Mouse (Mus musculus) mesoderm, embryonic 11.5 days (tissue): Measurements from ENCODE around the gene Ugt1a10.
"Not testable (repeated sequence)": the region's sequence is repeated elsewhere in the genome, so short reads cannot be mapped to it uniquely, and the experiment has no call there.

Experiments
- DNase-seq: peaks from one replicate; pipeline ENCODE4 v3.0.0-alpha.2; 2012; ENCODE audit warnings: low read depth, low spot score

Gene Ugt1a10

DNA sequence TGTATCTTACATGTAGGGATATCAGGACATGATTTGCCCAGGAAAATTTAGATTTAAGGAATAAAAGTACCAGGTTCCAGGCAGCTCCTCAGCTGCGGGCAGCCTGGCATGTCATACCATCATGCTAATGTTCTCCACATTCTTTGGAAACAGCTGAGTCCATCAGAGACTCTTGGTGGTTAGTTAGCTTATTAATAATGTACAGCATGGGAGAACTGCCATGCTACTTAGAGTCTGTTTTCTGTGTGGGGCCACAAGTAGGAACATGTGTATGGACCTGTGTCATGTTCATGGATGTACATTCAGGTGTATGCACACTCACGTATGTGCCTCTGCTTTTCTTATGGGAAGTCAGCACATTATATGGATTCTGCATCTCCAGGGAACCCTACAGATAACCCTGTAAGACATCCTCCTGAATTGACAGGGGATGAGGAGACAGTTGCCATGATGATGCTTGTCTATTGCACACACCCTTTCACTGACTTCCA, 159.3 kb downstream of the Ugt1a10 start:
- no peak for DNase-seq

DNA sequence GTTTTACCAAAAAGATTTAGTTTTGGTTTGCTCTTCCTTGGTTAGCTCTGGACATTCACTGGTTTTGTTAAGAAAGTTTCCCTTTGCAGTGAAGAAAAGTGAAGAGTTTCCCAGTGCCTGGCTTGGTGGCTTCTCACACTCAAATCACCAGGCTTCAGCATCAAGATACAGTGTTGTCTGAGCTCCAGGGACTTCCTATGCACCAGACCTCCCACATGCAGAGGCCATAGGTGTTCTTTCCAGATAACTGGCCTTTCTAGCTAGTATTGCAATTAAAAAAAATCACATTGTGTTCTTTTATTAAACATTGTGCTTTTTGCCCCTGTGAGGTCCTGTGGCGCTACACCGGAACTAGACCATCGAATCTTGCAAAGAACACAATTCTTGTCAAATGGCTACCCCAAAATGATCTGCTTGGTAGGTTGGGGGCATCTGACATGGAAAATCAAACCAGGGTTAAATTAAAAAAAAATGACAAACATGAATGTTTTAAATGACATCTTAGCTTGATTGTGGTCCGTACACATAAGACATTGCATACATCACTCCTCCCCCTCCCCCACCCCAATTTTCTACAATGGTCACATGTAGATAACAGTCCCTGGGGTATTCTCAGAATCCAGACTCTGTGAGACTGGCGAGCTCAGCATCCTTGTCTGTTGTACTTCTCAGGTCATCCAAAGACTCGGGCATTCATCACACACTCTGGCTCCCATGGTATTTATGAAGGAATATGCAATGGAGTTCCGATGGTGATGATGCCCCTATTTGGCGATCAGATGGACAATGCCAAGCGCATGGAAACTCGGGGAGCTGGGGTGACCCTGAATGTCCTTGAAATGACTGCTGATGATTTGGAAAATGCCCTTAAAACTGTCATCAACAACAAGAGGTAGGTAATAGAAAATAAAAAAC, 160.5 kb downstream of the Ugt1a10 start:
- no peak for DNase-seq

DNA sequence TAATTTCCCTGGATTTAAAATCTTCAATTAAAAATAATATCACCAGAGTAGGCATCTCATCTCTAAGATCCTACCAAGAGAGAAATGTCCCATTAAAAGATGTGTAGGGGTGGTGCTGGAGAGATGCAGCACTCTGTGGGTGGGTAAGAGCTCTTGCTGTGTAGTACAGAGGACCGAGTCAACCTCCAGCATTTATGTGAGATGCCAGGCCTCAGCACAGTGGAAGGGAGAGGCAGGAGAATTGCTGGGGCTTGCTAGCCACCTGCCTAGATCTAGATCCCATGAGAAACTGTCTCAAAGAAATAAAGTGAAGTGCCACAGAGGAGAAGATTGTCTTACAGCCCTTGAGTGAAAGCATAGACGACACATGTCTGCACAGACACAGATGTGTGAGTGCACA, 161.4 kb downstream of the Ugt1a10 start:
- no peak for DNase-seq

DNA sequence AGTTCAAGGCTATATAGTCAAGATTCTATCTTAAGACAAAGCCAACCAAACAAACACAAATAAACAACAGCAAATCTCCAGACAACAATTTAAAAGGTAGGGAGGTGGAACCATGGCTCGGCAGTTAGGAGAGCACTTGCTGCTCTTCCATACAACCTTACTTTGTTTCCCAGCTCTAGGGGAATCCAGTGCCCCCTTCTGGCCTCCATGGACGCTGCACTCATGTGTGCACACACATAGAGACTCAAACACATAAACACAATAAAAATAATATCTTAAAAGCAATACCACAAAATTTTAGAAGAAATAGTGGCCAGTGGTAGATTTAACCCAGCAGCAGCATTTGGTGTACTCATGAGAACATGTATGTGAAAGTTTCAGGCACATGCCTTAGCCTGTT, 162.0 kb downstream of the Ugt1a10 start:
- DNase-seq = no peak

DNA sequence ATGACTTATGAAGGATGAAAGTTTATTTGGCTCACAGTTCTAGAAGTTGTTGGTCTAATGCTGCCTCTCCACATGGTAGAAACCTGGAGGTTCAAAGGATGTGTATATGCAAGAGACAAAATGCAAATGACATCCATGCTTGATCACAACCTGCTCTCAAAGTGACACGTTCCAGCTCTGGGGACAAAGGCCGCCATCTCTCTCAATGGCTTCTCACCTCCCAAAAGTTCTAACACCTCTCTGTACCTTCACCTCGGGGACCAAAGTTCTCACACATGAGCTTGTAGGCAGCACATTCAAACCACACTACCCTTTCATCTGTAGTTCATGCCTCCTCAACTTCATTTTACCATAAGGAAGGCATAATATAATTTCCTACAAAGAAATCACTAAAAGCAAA, 162.4 kb downstream of the Ugt1a10 start:
- no peak for DNase-seq

DNA sequence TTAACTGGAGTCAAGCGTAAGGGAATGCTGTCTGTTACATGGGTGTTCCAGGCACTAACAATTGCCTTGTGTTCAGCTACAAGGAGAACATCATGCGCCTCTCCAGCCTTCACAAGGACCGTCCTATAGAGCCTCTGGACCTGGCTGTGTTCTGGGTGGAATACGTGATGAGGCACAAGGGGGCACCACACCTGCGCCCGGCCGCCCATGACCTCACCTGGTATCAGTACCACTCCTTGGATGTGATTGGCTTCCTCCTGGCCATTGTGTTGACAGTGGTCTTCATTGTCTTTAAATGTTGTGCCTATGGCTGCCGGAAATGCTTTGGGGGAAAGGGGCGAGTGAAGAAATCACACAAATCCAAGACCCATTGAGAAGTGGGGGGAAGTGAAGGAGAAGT, 162.9 kb downstream of the Ugt1a10 start:
- DNase-seq = no peak

DNA sequence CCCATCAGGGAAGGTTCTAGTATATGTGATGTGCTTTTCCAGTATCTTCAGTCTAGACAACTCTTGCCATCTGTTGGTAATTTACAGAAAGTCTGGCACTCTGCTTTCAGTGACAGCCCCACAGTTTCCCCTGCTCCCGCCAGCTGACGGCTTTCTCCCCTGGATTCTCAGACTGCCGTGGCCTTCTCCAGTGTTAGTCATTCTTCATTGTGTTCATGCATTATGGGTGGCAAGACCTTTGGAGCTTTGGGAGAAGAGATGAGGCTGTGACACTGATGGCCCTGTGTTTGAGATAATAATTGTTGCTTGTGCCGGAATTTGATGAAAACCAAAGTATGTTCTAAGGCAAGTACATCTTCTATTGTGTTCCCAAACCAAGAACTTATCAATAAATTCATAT, 163.4 kb downstream of the Ugt1a10 start:
- DNase-seq = no peak

DNA sequence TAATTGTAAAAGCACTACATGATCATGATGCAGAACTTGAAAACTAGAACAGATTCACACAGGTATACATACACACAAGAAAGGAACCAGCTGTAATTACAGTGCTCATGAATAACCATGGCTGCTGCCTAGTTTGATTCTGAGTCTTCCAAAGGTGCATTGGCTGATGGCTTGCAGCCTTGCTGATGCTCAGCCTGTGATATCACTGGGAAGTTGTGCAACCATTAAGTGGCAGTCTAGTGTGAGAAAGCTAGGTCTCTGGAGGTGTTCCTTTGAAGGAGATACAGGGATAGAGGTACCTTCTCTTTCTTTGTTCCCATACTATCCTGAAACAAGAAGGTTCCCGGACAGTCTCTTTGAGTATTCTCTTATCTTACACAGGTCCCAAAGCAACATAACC, 163.9 kb downstream of the Ugt1a10 start:
- no peak for DNase-seq

DNA sequence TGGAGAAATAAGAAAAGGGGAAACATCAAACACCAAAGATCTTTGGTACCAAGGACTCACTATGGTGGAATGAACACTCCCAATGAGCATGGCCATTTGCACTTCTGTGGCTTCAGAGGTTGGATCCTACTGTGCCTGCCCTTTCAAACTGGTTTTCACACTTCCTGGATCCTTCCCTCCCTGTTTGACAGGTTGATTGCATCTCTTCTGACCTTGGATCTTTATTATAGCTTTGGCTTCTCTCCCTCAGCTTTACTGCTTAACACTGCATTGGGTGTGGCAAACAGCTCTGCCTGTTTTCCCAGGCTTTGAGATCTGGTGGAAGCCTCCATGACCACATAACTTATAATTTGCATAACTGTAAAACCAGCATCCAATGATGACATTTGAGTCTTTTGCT, 165.1 kb downstream of the Ugt1a10 start:
- no peak for DNase-seq

DNA sequence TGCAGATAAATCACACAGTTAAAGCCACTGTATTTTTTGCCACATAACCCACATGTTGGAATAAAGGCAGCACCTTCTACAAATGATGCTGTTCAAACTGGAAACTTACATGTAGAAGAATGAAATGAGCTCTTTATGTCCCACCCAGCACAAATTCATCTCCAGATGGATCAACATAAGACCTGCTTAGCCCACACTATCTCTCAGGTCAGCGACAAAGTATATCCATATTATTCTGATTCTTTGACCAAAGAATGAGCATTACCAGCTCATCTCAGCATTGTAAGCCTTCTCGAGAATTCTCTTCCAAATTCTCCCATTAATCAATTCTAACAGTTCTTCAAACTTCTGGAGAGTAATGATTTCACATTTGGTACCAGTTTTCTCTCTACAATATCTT, 167.0 kb downstream of the Ugt1a10 start:
- DNase-seq = no peak

DNA sequence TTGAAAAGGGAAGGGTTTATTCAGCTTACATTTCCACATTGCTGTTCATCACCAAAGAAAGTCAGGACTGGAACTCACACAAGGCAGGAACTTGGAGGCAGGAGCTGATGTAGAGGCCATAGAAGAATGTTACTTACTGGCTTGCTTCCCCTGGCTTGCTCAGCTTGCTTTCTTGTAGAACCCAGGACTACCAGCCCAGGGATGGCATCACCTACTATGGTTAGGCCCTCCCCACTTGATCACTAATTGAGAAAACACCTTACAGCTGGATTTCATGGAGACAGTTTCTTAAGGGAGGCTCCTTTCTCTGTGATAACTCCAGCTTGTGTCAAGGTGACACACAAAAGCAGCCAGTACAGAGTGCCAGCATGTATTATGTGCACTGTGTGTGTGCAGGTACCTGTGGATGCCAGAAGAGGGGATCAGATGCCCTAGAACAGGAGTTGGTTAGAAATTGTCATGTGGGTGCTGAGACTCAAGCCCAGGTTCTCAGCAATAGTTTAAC, 167.9 kb downstream of the Ugt1a10 start:
- not testable (repeated sequence) for DNase-seq

DNA sequence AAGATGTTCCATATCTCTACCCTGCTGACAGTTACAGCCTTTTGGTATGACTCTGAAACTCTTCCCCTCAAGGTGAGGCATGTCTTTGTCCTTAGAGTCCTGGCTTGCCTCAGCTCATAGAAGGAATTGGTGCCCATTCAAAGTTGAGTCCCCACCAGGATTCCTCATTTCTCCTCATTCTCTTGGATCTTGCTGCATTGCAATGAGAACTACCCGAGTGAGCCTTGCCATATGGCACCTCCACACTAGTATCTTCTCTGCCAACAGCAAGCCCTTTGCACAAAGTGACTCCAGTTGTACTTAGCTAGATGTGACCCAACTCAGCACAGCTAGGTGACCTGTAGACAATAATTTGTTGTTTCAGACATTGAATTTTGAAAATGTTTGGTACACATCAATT, 168.4 kb downstream of the Ugt1a10 start:
- no peak for DNase-seq

DNA sequence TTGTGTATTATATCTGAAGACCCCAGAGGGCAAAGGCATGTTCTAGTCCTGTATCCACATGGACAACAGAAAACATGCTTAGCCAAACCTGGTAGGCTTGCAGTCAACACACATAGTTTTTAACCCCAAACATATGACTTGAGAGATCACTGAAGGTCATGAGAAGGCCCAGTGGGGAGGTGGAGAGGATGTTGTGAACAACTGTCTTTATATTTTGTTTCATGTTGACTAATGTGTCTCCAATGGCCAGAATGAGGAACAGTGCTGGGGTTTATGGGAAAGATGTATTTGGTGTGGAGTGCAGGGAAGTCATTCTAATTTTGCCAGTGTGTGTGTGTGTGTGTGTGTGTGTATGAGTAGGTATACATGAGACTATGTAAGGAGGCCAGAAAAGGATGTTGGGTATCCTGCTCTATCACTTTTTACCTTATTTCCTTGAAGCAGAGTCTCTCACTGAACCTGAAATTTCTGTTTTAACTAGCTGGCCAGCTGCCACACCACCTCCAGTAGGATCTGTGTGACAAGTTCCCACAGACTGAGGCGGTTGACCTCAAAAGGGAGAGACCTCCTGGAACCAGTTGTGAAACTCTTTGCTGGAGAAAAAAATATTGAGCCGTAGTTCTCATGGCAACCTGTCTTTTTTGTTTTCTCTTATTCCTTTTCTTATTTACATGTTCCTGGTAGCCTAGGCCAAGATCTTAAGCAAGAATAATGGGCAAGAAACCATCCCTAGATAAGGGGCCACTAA, 169.0 kb downstream of the Ugt1a10 start:
- no peak for DNase-seq

DNA sequence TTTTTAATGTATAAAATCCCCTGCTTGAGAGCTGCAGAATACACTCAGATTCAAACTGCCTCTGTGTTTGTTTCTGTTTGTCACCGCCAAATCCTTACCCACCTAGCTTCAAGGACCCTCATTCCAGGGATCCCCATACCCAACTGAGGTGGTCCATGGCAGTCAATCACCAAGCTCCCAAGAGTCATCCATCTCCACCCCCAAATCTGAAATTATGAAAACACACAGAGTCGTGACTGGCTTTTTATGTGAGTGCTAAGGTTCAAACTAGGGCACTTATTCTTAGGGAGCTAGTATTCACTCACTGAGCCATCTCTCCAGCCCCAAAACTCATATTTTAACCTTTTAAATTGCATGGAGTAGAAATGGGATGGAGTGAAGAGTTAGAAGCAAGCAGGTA, 170.1 kb downstream of the Ugt1a10 start:
- not testable (repeated sequence) for DNase-seq

DNA sequence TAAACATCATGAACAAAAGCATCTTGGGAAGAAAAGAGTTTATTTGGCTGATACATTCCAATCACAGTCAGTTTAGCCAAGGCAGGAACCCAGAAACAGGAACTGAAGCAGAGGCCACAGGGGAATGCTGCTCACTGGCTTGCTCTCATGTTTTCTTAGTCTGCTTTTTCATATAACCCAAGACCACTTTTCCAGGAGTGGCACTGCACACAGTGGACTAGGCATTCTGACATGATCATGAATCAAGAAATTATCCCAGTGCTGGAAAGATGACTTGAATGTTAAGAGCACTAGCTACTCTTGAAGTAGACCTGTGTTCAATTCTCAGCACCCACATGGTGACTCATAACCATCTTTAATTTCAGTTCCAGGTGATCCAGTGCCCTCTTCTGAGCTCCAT, 170.6 kb downstream of the Ugt1a10 start:
- no peak for DNase-seq

DNA sequence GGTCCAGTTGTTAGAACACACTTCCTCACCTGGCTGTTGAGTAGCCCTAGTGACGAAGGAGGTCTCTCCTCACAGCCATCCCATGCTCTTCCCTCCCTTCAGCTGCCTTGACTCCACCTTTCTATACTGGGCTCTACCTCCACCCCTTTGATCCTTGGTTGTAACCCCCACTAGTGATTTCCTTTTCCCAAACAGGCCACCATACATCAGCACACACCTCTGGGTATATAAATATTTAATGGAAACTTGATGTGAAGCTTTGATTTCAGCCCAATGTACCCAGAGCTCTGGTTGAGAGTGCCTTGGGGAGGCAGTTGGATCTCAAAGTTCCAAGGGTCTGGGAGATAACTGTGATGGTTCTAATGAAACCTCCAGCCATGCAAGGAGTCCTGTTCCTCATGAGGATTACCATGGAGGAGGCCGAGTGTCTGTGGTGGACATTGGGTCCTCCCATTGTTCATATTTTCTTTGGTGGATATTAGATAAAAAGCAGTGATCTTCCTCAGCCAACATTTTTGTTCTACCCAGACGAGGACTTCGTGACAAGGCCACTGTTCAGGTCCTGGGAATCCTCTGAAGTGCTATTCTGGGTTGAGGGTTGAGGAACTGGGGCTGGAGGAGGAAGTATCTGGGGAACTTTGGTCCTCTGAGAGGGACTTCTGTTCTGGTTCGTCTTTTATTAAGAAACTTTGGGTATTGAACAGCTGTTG, 171.6 kb downstream of the Ugt1a10 start, which contains the start of gene Mroh2a:
Gene Mroh2a (plus strand): TSS at position 317 of the 710 bp plus-strand sequence.
- no peak for DNase-seq

DNA sequence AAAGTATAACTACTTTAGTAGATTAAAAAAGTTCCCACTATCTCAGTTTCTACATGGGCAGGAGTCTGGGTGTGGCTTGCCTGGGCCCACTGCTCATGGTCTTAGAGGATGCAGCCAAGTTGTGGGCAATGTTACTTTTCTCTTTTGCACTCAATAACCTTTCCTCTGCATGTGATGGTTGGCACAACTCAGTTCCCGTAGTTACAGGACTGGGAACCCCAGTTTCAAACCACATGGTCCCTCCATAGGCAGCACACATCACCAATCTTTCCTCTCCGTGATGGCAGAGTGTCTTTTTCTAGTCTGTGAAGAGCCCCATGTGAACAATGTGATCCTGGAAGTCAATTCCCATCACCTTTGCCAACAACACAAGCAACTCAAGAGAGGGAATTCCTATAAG, 172.3 kb downstream of the Ugt1a10 start:
- DNase-seq = no peak

DNA sequence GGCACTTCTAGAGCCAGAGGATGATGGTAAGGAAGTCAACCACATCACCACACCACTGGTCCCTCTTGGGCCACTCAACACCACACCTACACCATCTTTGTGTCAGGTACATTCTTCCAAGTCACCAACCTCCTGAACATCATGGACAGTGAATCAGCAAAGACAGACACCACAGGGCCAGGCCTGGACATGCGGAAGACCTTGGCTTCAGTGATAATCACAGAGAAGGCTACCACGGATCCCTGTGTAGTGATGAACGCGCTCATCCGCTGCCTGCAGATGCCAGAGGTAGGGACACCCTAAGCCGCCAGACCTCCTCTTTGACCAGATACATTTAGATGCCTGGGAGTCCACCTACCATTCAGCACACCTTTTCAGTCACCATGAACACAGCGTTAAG, 172.9 kb downstream of the Ugt1a10 start:
- no peak for DNase-seq

DNA sequence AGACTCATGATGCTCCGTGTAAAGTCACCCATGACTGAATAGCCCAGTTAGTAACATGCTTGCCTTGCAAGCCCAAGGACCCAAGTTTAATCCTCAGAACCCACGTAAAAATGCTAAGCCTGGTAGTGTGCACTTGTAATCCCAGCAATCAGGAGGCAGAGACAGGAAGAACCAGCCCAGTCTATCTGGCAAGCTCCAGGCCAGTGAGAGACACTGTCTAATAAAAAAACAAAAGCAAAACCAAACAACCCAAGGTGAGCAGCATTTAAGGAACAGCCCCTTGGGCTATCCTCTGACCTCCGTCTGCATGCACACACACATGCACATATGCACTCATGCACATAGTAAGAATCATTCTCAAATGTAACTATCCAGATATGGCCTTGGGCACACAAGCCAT, 174.4 kb downstream of the Ugt1a10 start:
- no peak for DNase-seq

DNA sequence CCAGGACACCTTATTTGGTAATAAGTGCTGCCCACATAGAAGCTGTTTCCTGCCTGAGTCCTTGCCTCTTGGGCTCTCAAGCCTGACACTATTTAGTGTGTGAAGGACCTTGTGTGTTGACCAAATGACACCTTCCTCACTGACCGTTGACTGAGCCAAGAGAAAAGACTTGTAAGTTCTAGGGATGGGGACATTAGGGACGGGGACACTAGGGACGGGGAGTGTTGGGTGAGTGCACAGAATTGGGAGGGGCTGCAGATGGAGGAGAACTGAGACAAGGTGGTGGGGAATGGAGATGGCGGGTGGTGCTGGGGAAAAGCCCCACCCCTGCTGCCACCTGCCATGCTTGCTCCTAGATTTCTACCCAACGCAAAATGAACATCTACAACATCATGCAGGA, 174.8 kb downstream of the Ugt1a10 start:
- no peak for DNase-seq

DNA sequence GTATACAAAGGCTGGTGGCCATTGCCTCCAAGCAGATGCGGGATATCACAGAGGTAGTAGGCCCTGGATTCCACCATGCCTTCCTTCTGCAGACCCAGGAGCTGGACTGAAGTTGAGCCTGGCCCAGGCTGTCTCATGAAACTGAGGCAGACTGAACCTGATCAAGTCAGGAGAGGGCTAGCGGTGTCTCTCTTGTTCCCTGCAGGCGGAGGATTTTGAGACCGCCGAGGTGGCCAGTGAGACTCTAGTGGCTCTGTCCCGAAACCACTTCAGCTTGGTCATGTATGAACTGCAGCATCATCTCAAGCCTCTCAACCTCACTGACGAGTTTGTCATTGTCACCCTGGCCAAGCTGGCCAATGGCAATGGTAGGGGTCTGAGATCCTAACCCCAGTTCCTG, 175.2 kb downstream of the Ugt1a10 start:
- DNase-seq = no peak
